Comparison of ENCODE assay signal across 20 mouse cellular contexts in the genomic region with DNA sequence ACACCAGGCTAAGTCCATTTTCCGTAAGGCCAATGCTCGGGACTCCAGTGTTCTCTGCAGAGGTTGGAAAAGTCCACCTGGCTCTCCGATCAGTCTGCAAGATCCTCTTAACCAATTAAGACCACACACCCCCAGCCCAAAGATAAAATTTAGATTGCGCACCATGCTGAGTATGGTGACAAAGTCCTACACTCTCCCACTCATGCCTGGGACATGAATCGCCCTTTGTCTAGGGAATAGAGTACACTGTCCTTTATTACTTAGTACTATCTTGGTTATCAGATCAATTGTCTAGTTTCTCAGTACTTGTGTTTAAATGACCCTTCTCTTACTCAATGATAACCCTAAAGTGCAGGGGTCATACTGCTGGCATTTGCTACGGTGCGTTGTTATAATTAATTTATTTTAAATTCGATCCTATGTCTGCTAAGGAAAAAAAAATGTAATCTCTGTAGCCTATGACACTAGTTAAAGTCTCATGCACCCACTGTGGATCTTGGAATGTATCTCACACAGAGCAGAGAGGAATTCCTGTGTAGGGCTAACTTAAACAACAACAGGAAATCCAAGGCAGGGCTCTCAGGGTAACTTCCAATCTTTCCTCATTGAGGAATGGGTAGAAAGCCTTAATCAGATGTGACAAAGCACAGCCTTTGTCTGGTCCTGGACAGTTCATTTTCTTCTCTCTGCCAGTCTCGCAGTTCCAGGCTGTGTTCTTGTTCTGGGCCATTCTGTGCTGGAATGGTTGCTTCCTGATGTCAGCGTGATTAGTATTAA.
DNase-seq lines count a peak whose midpoint lies in the region; ATAC-seq lines count a peak whose summit lies in the region.
"Had no signal": no experiment of that assay in that cellular context is flagged by ENCODE, and none has a peak within 500 bp of the region (broad histone marks: within the 10 kb centered on the region; RNA-seq: fewer than 3 reads in every experiment).

No protein-coding gene starts in this region.

- no peak overlapping the region for H3K4me3 ChIP-seq in hindbrain, embryonic 10.5 days
- H3K4me3 ChIP-seq in hindbrain, embryonic 16.5 days (ENCODE audit: low read length), result no peak overlapping the region
- no peak overlapping the region for H3K4me3 ChIP-seq in lung, embryonic 15.5 days
- no peak overlapping the region for H3K4me3 ChIP-seq in intestine, embryonic 16.5 days (ENCODE audit: low read length)
- H3K4me3 ChIP-seq: embryonic facial prominence, embryonic 15.5 days; forebrain, embryonic 12.5 days; heart, embryonic 10.5 days; limb, embryonic 12.5 days; liver, embryonic 15.5 days had no signal

- H3K27ac ChIP-seq in hindbrain, embryonic 10.5 days, result peak overlapping the region; percentile 24; the same call in 1 of the 2 replicates
- no peak overlapping the region for H3K27ac ChIP-seq in hindbrain, embryonic 16.5 days (ENCODE audit: low read depth, low read length)
- peak overlapping the region; percentile 45; the same call in 1 of the 2 replicates for H3K27ac ChIP-seq in lung, embryonic 15.5 days
- H3K27ac ChIP-seq in intestine, embryonic 16.5 days (ENCODE audit: low read length), result no peak overlapping the region
- H3K27ac ChIP-seq: embryonic facial prominence, embryonic 15.5 days; forebrain, embryonic 12.5 days; heart, embryonic 10.5 days; kidney, postnatal 0 days; limb, embryonic 12.5 days; liver, embryonic 15.5 days; stomach, postnatal 0 days had no signal

- no peaks in the 10 kb centered on the region for H3K27me3 ChIP-seq in hindbrain, embryonic 10.5 days (ENCODE audit: insufficient read depth, poor library complexity, severe bottlenecking)
- H3K27me3 ChIP-seq in hindbrain, embryonic 16.5 days (replicated peaks; ENCODE audit: control insufficient read depth, insufficient read depth, low read length), result no peaks in the 10 kb centered on the region
- no peaks in the 10 kb centered on the region for H3K27me3 ChIP-seq in lung, embryonic 15.5 days
- H3K27me3 ChIP-seq in intestine, embryonic 16.5 days (replicated peaks; ENCODE audit: control insufficient read depth, insufficient read depth, low read length), result no peaks in the 10 kb centered on the region
- H3K27me3 ChIP-seq: embryonic facial prominence, embryonic 15.5 days; forebrain, embryonic 12.5 days; liver, embryonic 15.5 days had no signal

- no peak overlapping the region for H3K4me2 ChIP-seq in hindbrain, embryonic 16.5 days (ENCODE audit: low read length)
- no peak overlapping the region for H3K4me2 ChIP-seq in lung, embryonic 15.5 days
- peak overlapping the region; percentile 4; the same call in 1 of the 2 replicates for H3K4me2 ChIP-seq in intestine, embryonic 16.5 days (ENCODE audit: low read depth, low read length)
- H3K4me2 ChIP-seq: embryonic facial prominence, embryonic 15.5 days; forebrain, embryonic 12.5 days; limb, embryonic 12.5 days; liver, embryonic 15.5 days had no signal

- 74% methylated on average over 10 of the region's 10 CpGs for WGBS in hindbrain, embryonic 10.5 days
- WGBS in hindbrain, embryonic 16.5 days, result 68% methylated on average over 10 of the region's 10 CpGs
- WGBS in lung, embryonic 15.5 days, result 33% methylated on average over 10 of the region's 10 CpGs
- WGBS in intestine, embryonic 16.5 days, result 41% methylated on average over 10 of the region's 10 CpGs

- no peak overlapping the region for H3K9ac ChIP-seq in hindbrain, embryonic 16.5 days (ENCODE audit: low read depth, low read length)
- H3K9ac ChIP-seq in lung, embryonic 15.5 days, result no peak overlapping the region
- H3K9ac ChIP-seq in intestine, embryonic 16.5 days (ENCODE audit: low read depth, low read length), result no peak overlapping the region
- H3K9ac ChIP-seq: embryonic facial prominence, embryonic 15.5 days; forebrain, embryonic 12.5 days; limb, embryonic 12.5 days; liver, embryonic 15.5 days had no signal

- H3K36me3 ChIP-seq in hindbrain, embryonic 10.5 days, result no peaks in the 10 kb centered on the region
- H3K36me3 ChIP-seq in hindbrain, embryonic 16.5 days (ENCODE audit: control insufficient read depth, insufficient read depth, low read length), result no peaks in the 10 kb centered on the region
- H3K36me3 ChIP-seq in lung, embryonic 15.5 days, result no peaks in the 10 kb centered on the region
- H3K36me3 ChIP-seq in intestine, embryonic 16.5 days (ENCODE audit: control insufficient read depth, insufficient read depth, low read length), result no peaks in the 10 kb centered on the region
- H3K36me3 ChIP-seq: embryonic facial prominence, embryonic 15.5 days; forebrain, embryonic 12.5 days; heart, embryonic 10.5 days; limb, embryonic 12.5 days; liver, embryonic 15.5 days had no signal

- H3K4me1 ChIP-seq in hindbrain, embryonic 10.5 days (replicated peaks), result peaks cover 27% of the 10 kb centered on the region
- peaks cover 4% of the 10 kb centered on the region for H3K4me1 ChIP-seq in hindbrain, embryonic 16.5 days (ENCODE audit: control insufficient read depth, insufficient read depth, low read depth, low read length)
- H3K4me1 ChIP-seq in lung, embryonic 15.5 days, result no peaks in the 10 kb centered on the region
- H3K4me1 ChIP-seq in intestine, embryonic 16.5 days (ENCODE audit: control insufficient read depth, insufficient read depth, low read length), result 0 out of 2 replicates have a peak, but pooled peaks cover 3% of the 10 kb centered on the region
- H3K4me1 ChIP-seq: embryonic facial prominence, embryonic 15.5 days had no signal

- DNase-seq in hindbrain, embryonic 10.5 days (ENCODE audit: low spot score), result no peak
- no peak for DNase-seq in lung, postnatal 36 days
- peak; percentile 17 for DNase-seq in MN1 (ENCODE audit: low spot score)
- DNase-seq in right cerebral cortex, postnatal 14 days, result no peak
- DNase-seq: adrenal gland, postnatal 36 days; cerebellum, adult 8-10 months; heart, postnatal 10 days had no signal

- H3K9me3 ChIP-seq in hindbrain, embryonic 10.5 days, result no peaks in the 10 kb centered on the region
- H3K9me3 ChIP-seq in hindbrain, embryonic 16.5 days (ENCODE audit: control insufficient read depth, low read length), result no peaks in the 10 kb centered on the region
- H3K9me3 ChIP-seq in lung, embryonic 15.5 days, result no peaks in the 10 kb centered on the region
- H3K9me3 ChIP-seq in intestine, embryonic 16.5 days (ENCODE audit: control insufficient read depth, low read length), result no peaks in the 10 kb centered on the region
- H3K9me3 ChIP-seq: embryonic facial prominence, embryonic 15.5 days; forebrain, embryonic 12.5 days; heart, embryonic 10.5 days; limb, embryonic 12.5 days; liver, embryonic 15.5 days had no signal

- ATAC-seq in hindbrain, embryonic 16.5 days, result no peak
- no peak for ATAC-seq in lung, embryonic 15.5 days (ENCODE audit: borderline replicate concordance, extremely low read depth, low FRiP score, low TSS enrichment)
- ATAC-seq in intestine, embryonic 16.5 days, result peak; percentile 82
- ATAC-seq in inflammation-experienced regulatory T-cells, adult 6 months, result no peak
- ATAC-seq: activated CD4-positive, CD25-positive, alpha-beta regulatory T cell, adult 4 months; Patski had no signal

Comparison
In these comparisons a context has a peak if more than half of its experiments do, and no peak if none do; other contexts are left out.
1. H3K27ac ChIP-seq: peak in hindbrain, embryonic 10.5 days (single experiment) and lung, embryonic 15.5 days (single experiment); none in hindbrain, embryonic 16.5 days (single experiment) and intestine, embryonic 16.5 days (single experiment).